Mouse (Mus musculus) lung, adult 2 months (tissue): ENCODE results near the gene Aim2.

Source experiments
- CTCF ChIP-seq: fragments of 200-500 bp; IDR thresholded peaks from 2 replicates; pipeline ENCODE4 v1.5.1; 2011; ENCODE audit warnings: mild to moderate bottlenecking, low read length, control low read depth; ENCODE audit not compliant: insufficient read depth
- POLR2A ChIP-seq: fragments of 200-500 bp; IDR thresholded peaks from 2 replicates; pipeline ENCODE4 v1.6.1; 2011; ENCODE audit warnings: low read depth, mild to moderate bottlenecking, control low read depth, low read length, borderline replicate concordance; ENCODE audit errors: extremely low read depth

DNA sequence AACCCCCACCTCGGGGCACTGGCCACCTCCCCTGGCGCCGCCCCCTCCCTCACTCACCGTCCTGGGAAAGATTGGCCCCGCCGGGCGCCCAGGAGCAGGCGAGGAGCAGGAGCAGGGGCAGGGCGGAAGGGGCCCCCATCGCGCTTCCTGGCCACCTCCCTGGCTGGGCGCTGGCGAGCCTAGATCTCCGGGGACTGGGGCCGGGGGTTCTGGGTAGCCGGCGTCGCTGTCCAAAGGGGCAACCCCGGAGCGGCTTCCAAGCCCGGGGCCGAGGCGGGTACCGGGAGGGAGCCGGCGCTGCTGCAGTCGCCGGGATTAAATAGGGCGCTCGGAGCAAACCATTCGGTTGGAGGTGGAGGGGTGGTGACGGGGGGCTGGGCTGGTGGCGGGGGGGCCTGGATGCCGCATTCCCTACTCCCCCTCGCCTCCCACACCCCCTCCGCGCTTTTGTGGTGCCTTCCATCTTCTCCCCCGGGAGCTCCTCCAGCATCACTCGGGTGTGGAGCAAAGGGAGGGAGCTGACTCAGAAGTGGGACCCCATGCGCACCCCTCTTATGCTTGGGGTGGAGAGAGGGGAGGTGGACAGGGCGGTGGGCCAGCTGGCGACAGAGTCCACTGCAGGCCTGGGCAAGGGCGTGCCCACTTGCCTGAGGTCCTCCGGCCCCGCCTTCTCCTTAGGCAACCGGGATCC, 16.8 kb downstream of the Aim2 start, which contains the start of gene Cadm3:
- TF ChIP-seq CTCF: no peak
- TF ChIP-seq POLR2A: no peak
